Mouse (Mus musculus) limb, embryonic 14.5 days (tissue): ENCODE data around the gene Zbed3. TPM values are rescaled to one million over a fixed set of nuclear protein-coding genes. Genes with fewer than 3 reads are reported as not detected.
A peak's percentile ranks its signal among the peaks of the same experiment; 100 is the strongest.

Experiments
- ATAC-seq: fragments of 200-750 bp; cut with Nextera tagmentation; 2 replicates; pipeline ENCODE4 v1.8.0; 2017; ENCODE audit warnings: low read depth, moderate number of reproducible peaks, moderate TSS enrichment; ENCODE audit not compliant: low FRiP score
- DNase-seq: peaks from one replicate; pipeline ENCODE4 v3.0.0-alpha.2; 2015; ENCODE audit warnings: low spot score
- H3K27ac ChIP-seq: fragments of 300-500 bp; sonication (generic); replicated peaks from 2 replicates; pipeline ENCODE4 v1.5.1; 2014; ENCODE audit warnings: low read depth, mild to moderate bottlenecking, low read length, moderate library complexity, mixed read lengths
- H3K27me3 ChIP-seq: fragments of 300-500 bp; sonication (generic); 2 replicates; pipeline ENCODE4 v1.6.1; 2014; ENCODE audit warnings: low read length, mixed read lengths; ENCODE audit not compliant: control insufficient read depth, insufficient read depth
- H3K36me3 ChIP-seq: fragments of 300-500 bp; sonication (generic); 2 replicates; pipeline ENCODE4 v1.6.1; 2014; ENCODE audit warnings: mild to moderate bottlenecking, low read length, moderate library complexity, mixed read lengths; ENCODE audit not compliant: control insufficient read depth, insufficient read depth
- H3K4me1 ChIP-seq: fragments of 300-500 bp; sonication (generic); 2 replicates; pipeline ENCODE4 v1.6.1; 2014; ENCODE audit warnings: antibody characterized with exemption, low read length, mixed read lengths; ENCODE audit not compliant: control insufficient read depth, insufficient read depth
- H3K4me2 ChIP-seq: fragments of 300-500 bp; sonication (generic); replicated peaks from 2 replicates; pipeline ENCODE4 v1.6.1; 2014; ENCODE audit warnings: low read depth, mild to moderate bottlenecking, low read length, moderate library complexity; ENCODE audit not compliant: severe bottlenecking
- H3K4me3 ChIP-seq: fragments of 300-500 bp; sonication (generic); replicated peaks from 2 replicates; pipeline ENCODE4 v1.5.1; 2014; ENCODE audit warnings: low read length
- H3K9ac ChIP-seq: fragments of 300-500 bp; sonication (generic); 2 replicates; pipeline ENCODE4 v1.6.1; 2014; ENCODE audit warnings: mild to moderate bottlenecking, low read depth, low read length, moderate library complexity; ENCODE audit not compliant: severe bottlenecking
- H3K9me3 ChIP-seq: fragments of 300-500 bp; sonication (generic); 2 replicates; pipeline ENCODE4 v1.6.1; 2016; ENCODE audit warnings: low read length; ENCODE audit not compliant: control insufficient read depth
- POLR2A ChIP-seq: fragments of 200-500 bp; IDR thresholded peaks from 2 replicates; pipeline ENCODE4 v1.8.0; 2012; ENCODE audit warnings: inconsistent platforms, mild to moderate bottlenecking, moderate library complexity, borderline replicate concordance; ENCODE audit not compliant: insufficient read depth, insufficient read length; ENCODE audit errors: extremely low read depth
- WGBS: fragments of 180-500 bp; shearing (Covaris S2); extraction: QIAGEN DNeasy Blood & Tissue Kit; methylation state at CpG from one replicate; pipeline ENCODE4 v1.1.7; 2014; 5-methylcytosine and 5-hydroxymethylcytosine counted together
- polyA plus RNA-seq, 2 experiments: library from polyadenylated mRNA; depleted of rRNA in 1 of 2; stranded (reverse) in 1 of 2; unstranded in 1 of 2; fragments of >200 nt; fragmentation: Nextera tagmentation in 1 of 2; extraction: Ambion mirVana in 1 of 2; gene quantifications; 2 replicates each; pipeline versions ENCODE4 v1.2.1 to v1.2.3; 2012 to 2014

Gene Zbed3
- polyA plus RNA-seq, 2 experiments = 68.8 to 80.2 TPM

GRCm38 (mm10) chr13:95348476-95348875 lies 25.1 kb downstream of the Zbed3 start:
- no peak for DNase-seq
- 97% methylated on average over 3 of the region's 3 CpGs for WGBS

GRCm38 (mm10) chr13:95358223-95358622 lies 34.8 kb downstream of the Zbed3 start:
- Histone ChIP-seq H3K9me3 (no peaks in the 10 kb centered on the region), H3K9ac (no peak overlapping the region), H3K4me3 (no peak overlapping the region), H3K36me3 (peaks cover 75% of the 10 kb centered on the region), H3K4me2 (no peak overlapping the region), H3K4me1 (no peaks in the 10 kb centered on the region), H3K27ac (no peak overlapping the region), H3K27me3 (no peaks in the 10 kb centered on the region)
- DNase-seq = no peak
- ATAC-seq = no peak
- no peak for TF ChIP-seq POLR2A
- WGBS = 82% methylated on average over 2 of the region's 2 CpGs

More at GRCm38 (mm10) chr13:95348476-95348875, 25.1 kb downstream of the Zbed3 start:
- Histone ChIP-seq H3K4me3 (no peak overlapping the region), H3K4me2 (no peak overlapping the region), H3K36me3 (peaks cover 45% of the 10 kb centered on the region), H3K9ac (no peak overlapping the region), H3K27ac (no peak overlapping the region), H3K27me3 (no peaks in the 10 kb centered on the region), H3K4me1 (no peaks in the 10 kb centered on the region), H3K9me3 (no peaks in the 10 kb centered on the region)
- TF ChIP-seq POLR2A = no peak
- peak; percentile 36; the same call in 1 of the 2 replicates for ATAC-seq

DNA sequence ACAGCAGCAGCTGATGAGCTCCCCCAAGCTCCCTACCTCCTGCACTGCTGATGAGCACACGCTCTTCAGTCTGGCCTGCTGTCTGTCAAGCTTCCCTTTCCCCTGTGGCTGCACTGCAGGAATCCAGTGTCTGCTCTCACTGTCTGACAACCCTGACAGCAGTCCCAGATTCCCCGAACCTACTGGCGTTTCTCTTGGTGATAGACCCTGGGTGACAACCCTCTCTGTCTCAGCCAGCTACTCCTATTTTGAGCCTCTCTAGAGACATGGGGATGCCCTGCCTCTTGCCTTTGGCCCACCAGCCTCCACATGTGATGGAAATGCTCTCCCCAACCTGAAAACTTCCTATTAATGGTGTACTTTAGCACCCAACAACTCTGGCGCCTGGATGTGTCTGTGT lies 40.0 kb downstream of the Zbed3 start:
- Histone ChIP-seq H3K4me3 (no peak overlapping the region), H3K4me2 (no peak overlapping the region), H3K27ac (no peak overlapping the region), H3K9me3 (no peaks in the 10 kb centered on the region), H3K27me3 (no peaks in the 10 kb centered on the region), H3K9ac (no peak overlapping the region), H3K4me1 (no peaks in the 10 kb centered on the region), H3K36me3 (peaks cover 64% of the 10 kb centered on the region)
- DNase-seq (no peak), ATAC-seq (no peak)
- no peak for TF ChIP-seq POLR2A
- 84% methylated on average over 4 of the region's 4 CpGs for WGBS

GRCm38 (mm10) chr13:95366356-95366755 lies 42.9 kb downstream of the Zbed3 start:
- H3K4me3 ChIP-seq = no peak overlapping the region
- no peaks in the 10 kb centered on the region for H3K9me3 ChIP-seq
- no peaks in the 10 kb centered on the region for H3K4me1 ChIP-seq
- DNase-seq = no peak
- no peak for ATAC-seq
- no peak overlapping the region for H3K4me2 ChIP-seq
- TF ChIP-seq POLR2A = no peak
- H3K9ac ChIP-seq = no peak overlapping the region
- peaks cover 78% of the 10 kb centered on the region for H3K36me3 ChIP-seq
- H3K27me3 ChIP-seq = no peaks in the 10 kb centered on the region
- 89% methylated on average over 8 of the region's 8 CpGs for WGBS
- no peak overlapping the region for H3K27ac ChIP-seq

DNA sequence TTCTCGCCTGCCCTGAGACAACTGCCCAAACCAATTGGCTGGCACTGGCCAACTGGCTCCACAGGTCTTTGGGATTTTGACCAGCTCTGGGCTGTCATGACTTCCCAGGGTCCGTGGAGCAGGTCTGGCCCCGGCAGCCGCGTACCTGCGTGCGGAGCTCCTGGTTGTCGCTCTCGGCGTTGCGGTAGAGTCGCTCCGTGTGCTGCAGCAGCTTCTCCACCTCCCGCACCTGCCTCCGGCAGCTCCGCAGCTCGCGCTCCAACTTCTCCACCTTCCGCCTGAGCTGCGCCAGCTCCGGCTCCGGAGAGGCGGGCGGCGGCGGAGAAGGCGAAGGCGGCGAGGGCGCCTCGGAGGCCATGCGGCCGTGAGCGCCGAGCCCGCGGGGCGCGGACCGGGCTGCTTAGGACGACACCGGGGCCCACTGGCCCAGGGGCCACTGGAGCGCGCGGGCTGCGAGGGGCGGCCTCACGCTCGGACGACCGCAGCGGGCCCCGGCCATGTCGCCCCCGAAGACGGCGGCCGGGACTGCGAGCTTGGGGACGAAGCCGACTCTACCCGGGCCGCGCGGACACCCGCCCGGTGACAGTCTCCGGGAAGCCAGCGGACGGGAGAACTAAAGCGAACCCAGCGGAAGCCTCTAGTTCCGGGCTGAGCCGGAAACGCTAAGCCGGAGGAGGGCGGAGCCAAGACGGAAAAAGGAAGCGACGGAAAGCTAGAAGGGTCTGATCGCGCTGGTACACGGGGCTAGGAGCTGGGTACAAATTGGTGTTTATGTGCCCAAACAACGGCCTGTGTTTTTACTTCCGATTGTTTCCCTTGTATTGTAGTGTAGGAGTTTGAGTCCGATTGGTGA lies 51.5 kb downstream of the Zbed3 start, which contains the start of gene Aggf1:
Gene Aggf1, minus strand, starts transcription at position 652 of the 853 bp plus-strand sequence.
- peak; percentile 97 for ATAC-seq

More for the DNA sequence above, 51.5 kb downstream of the Zbed3 start, which contains the start of gene Aggf1:
- Histone ChIP-seq H3K9ac (peak within 1 kb of the TSS; percentile 89), H3K27me3 (no peaks in the 10 kb centered on the region), H3K4me1 (peaks cover 9% of the 10 kb centered on the region), H3K4me3 (peak within 1 kb of the TSS; percentile 100), H3K4me2 (peak within 1 kb of the TSS; percentile 83), H3K9me3 (no peaks in the 10 kb centered on the region), H3K36me3 (peaks cover 12% of the 10 kb centered on the region), H3K27ac (peak within 1 kb of the TSS; percentile 69)
- WGBS = under 1% methylated on average over 70 of the region's 86 CpGs
- peak; percentile 55; the same call in 1 of the 2 replicates for TF ChIP-seq POLR2A
- DNase-seq = peak; percentile 94
